8 mouse cellular contexts compared by ENCODE assay signal in the genomic region with DNA sequence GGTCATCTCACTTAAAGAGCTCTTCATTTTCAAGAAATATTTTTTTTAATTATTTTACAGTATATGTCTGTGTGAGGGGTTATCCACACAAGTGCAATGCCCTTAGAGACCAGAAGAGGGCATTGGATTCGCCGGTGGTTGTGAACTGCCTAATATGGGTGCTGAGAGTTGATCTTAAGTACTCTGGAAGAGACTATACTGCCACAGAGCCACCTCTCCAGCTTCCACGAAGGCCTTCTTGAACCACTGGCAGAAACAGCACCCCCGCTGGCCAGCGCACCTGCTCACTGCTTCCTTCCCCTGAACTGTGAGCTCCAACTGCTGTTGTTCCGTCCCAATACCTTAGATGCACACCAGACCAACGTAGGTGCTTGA. TPM values are rescaled to one million over a fixed set of nuclear protein-coding genes. Genes with fewer than 3 reads are reported as not detected.
DNase-seq lines count a peak whose midpoint lies in the region; ATAC-seq and TF ChIP-seq lines count a peak whose summit lies in the region.

No protein-coding gene starts in this region.

- H3K27me3 ChIP-seq in intestine, postnatal 0 days (replicated peaks; ENCODE audit: control insufficient read depth, insufficient read depth, low read length), result no peaks in the 10 kb centered on the region
- no peaks in the 10 kb centered on the region for H3K27me3 ChIP-seq in intestine, embryonic 16.5 days (replicated peaks; ENCODE audit: control insufficient read depth, insufficient read depth, low read length)
- H3K27me3 ChIP-seq in liver, embryonic 14.5 days (ENCODE audit: control insufficient read depth, insufficient read depth, low read length), result no peaks in the 10 kb centered on the region

- TF ChIP-seq CTCF in intestine, postnatal 0 days (IDR thresholded peaks at IDR 0.05; ENCODE audit: low read depth), result peak; percentile 61
- peak; percentile 48 for TF ChIP-seq CTCF in liver, embryonic 14.5 days (IDR thresholded peaks at IDR 0.05; ENCODE audit: low read depth)

- DNase-seq in A20 (ENCODE audit: low read depth, low spot score) (peak; percentile 54), MEL-GATA-1-ER (ENCODE audit: extremely low read depth, low read depth) (peak; percentile 30)
- no peak for DNase-seq in liver, embryonic 14.5 days (ENCODE audit: low read depth in 3 of 3, low spot score in 3 of 3)
- no peak for DNase-seq in frontal cortex, postnatal 10 days (ENCODE audit: low spot score in 2 of 2)
- no peak for DNase-seq in right cerebral cortex, adult 18-20 months

- no peak overlapping the region for H3K4me3 ChIP-seq in intestine, postnatal 0 days (ENCODE audit: low read depth, low read length)
- no peak overlapping the region for H3K4me3 ChIP-seq in intestine, embryonic 16.5 days (ENCODE audit: low read length)
- no peak overlapping the region for H3K4me3 ChIP-seq in liver, embryonic 14.5 days (ENCODE audit: insufficient read depth in 1 of 2, low read depth in 2 of 2, low read length in 2 of 2)

- 0 out of 2 replicates have a peak, but pooled peaks cover 9% of the 10 kb centered on the region for H3K36me3 ChIP-seq in intestine, postnatal 0 days (ENCODE audit: control insufficient read depth, insufficient read depth)
- H3K36me3 ChIP-seq in intestine, embryonic 16.5 days (ENCODE audit: control insufficient read depth, insufficient read depth, low read length), result no peaks in the 10 kb centered on the region
- H3K36me3 ChIP-seq in liver, embryonic 14.5 days (replicated peaks; ENCODE audit: control insufficient read depth, insufficient read depth, low read depth), result no peaks in the 10 kb centered on the region

- WGBS in intestine, postnatal 0 days, result 73% methylated on average over 7 of the region's 7 CpGs
- 64% methylated on average over 7 of the region's 7 CpGs for WGBS in intestine, embryonic 16.5 days
- WGBS in liver, embryonic 14.5 days (ENCODE audit: insufficient replicate concordance), result 52% methylated on average over 7 of the region's 7 CpGs

- no peaks in the 10 kb centered on the region for H3K4me1 ChIP-seq in intestine, postnatal 0 days (replicated peaks; ENCODE audit: control insufficient read depth, insufficient read depth, low read length)
- H3K4me1 ChIP-seq in intestine, embryonic 16.5 days (ENCODE audit: control insufficient read depth, insufficient read depth, low read length), result no peaks in the 10 kb centered on the region
- no peaks in the 10 kb centered on the region for H3K4me1 ChIP-seq in liver, embryonic 14.5 days (replicated peaks; ENCODE audit: control insufficient read depth in 2 of 2, insufficient read depth in 2 of 2, low read length in 1 of 2)

- TF ChIP-seq EP300 in liver, embryonic 14.5 days (IDR thresholded peaks at IDR 0.05; ENCODE audit: low read depth), result no peak

- H3K9ac ChIP-seq in intestine, postnatal 0 days (ENCODE audit: low read depth, low read length), result no peak overlapping the region
- no peak overlapping the region for H3K9ac ChIP-seq in intestine, embryonic 16.5 days (ENCODE audit: low read depth, low read length)
- H3K9ac ChIP-seq in liver, embryonic 14.5 days (replicated peaks), result no peak overlapping the region

- H3K4me2 ChIP-seq in intestine, postnatal 0 days (replicated peaks; ENCODE audit: low read depth), result no peak overlapping the region
- H3K4me2 ChIP-seq in intestine, embryonic 16.5 days (ENCODE audit: low read depth, low read length), result no peak overlapping the region
- H3K4me2 ChIP-seq in liver, embryonic 14.5 days (ENCODE audit: low read depth), result no peak overlapping the region

- no peak overlapping the region for H3K27ac ChIP-seq in intestine, postnatal 0 days (ENCODE audit: low read depth, low read length)
- no peak overlapping the region for H3K27ac ChIP-seq in intestine, embryonic 16.5 days (ENCODE audit: low read length)
- no peak overlapping the region for H3K27ac ChIP-seq in liver, embryonic 14.5 days

- no peak for ATAC-seq in intestine, postnatal 0 days
- ATAC-seq in intestine, embryonic 16.5 days, result no peak
- ATAC-seq in liver, embryonic 14.5 days (ENCODE audit: insufficient read depth), result peak; percentile 35; the same call in 1 of the 2 replicates
- no peak for ATAC-seq in activated CD4-positive, CD25-positive, alpha-beta regulatory T cell, adult 4 months

- H3K9me3 ChIP-seq in intestine, postnatal 0 days (ENCODE audit: control insufficient read depth), result no peaks in the 10 kb centered on the region
- H3K9me3 ChIP-seq in intestine, embryonic 16.5 days (ENCODE audit: control insufficient read depth, low read length), result no peaks in the 10 kb centered on the region
- H3K9me3 ChIP-seq in liver, embryonic 14.5 days (ENCODE audit: control insufficient read depth, low read length), result no peaks in the 10 kb centered on the region

RNA-seq across cellular contexts. Expression of a gene that starts 39.6 kb away (rescaled TPM):
- polyA plus RNA-seq in intestine, postnatal 0 days (2015; fragmentation: Nextera tagmentation; extraction: Ambion mirVana), result 2.6 and 3.1 TPM in 2 replicates
- polyA plus RNA-seq in intestine, embryonic 16.5 days (2015; fragmentation: Nextera tagmentation; extraction: Ambion mirVana), result 6.0 and 7.0 TPM in 2 replicates
- polyA plus RNA-seq in liver, embryonic 14.5 days (2012; rRNA removed), result 2.2 and 2.3 TPM in 2 replicates
- 1.5 and 2.2 TPM in 2 replicates for polyA plus RNA-seq in liver, embryonic 14.5 days (2014; fragmentation: Nextera tagmentation; extraction: Ambion mirVana)
- polyA plus RNA-seq in activated CD4-positive, CD25-positive, alpha-beta regulatory T cell, adult 4 months (2017; shearing (Covaris generic)), result 1 to 10 TPM; 4.6 TPM

RNA-seq across cellular contexts. Expression of a gene that starts 39.7 kb away (rescaled TPM):
- polyA plus RNA-seq in intestine, postnatal 0 days (2015; fragmentation: Nextera tagmentation; extraction: Ambion mirVana), result 6.8 and 8.0 TPM in 2 replicates
- polyA plus RNA-seq in intestine, embryonic 16.5 days (2015; fragmentation: Nextera tagmentation; extraction: Ambion mirVana), result 15.8 and 18.8 TPM in 2 replicates
- polyA plus RNA-seq in liver, embryonic 14.5 days (2012; rRNA removed), result 6.9 and 7.3 TPM in 2 replicates
- polyA plus RNA-seq in liver, embryonic 14.5 days (2014; fragmentation: Nextera tagmentation; extraction: Ambion mirVana), result 6.3 and 9.4 TPM in 2 replicates
- polyA plus RNA-seq in activated CD4-positive, CD25-positive, alpha-beta regulatory T cell, adult 4 months (2017; shearing (Covaris generic)), result 10 to 100 TPM; 17.8 to 21.3 TPM

Comparison
In these comparisons a context has a peak if more than half of its experiments do, and no peak if none do; other contexts are left out.
1. DNase-seq: peak in A20 (single experiment) and MEL-GATA-1-ER (single experiment); none in liver, embryonic 14.5 days (0 of 3), frontal cortex, postnatal 10 days (0 of 2) and right cerebral cortex, adult 18-20 months (single experiment).